Mouse (Mus musculus): ENCODE data around the gene Rnf222. TPM values are rescaled to one million over a fixed set of nuclear protein-coding genes. Genes with fewer than 3 reads are reported as not detected.
"Not testable (repeated sequence)": the region's sequence is repeated elsewhere in the genome, so short reads cannot be mapped to it uniquely, and the experiment has no call there.

The Rnf222 gene
- polyA plus RNA-seq, 1 experiment from 2014 or later, result 0.04 TPM

- no peak for ATAC-seq (ENCODE audit: low FRiP score)
- H3K4me2 ChIP-seq, result no peak overlapping the region
- H3K9me3 ChIP-seq (ENCODE audit: control insufficient read depth, low read length), result no peaks in the 10 kb centered on the region
- H3K27ac ChIP-seq (ENCODE audit: low read depth, low read length), result no peak overlapping the region
- WGBS, result 89% methylated on average over 4 of the region's 4 CpGs
- no peak overlapping the region for H3K9ac ChIP-seq (ENCODE audit: low read length)
- H3K27me3 ChIP-seq (ENCODE audit: control insufficient read depth, insufficient read depth, low read length), result no peaks in the 10 kb centered on the region
- no peak overlapping the region for H3K4me3 ChIP-seq (ENCODE audit: low read depth, low read length)
- no peaks in the 10 kb centered on the region for H3K36me3 ChIP-seq (ENCODE audit: control insufficient read depth, insufficient read depth, low read length)
- DNase-seq (ENCODE audit: low spot score, missing footprints), result peak; percentile 12
- H3K4me1 ChIP-seq (ENCODE audit: control insufficient read depth, insufficient read depth, low read length), result no peaks in the 10 kb centered on the region
Measured at GRCm38 (mm10) chr11:68914566-68914965, 26.2 kb downstream of the Rnf222 start.

DNA sequence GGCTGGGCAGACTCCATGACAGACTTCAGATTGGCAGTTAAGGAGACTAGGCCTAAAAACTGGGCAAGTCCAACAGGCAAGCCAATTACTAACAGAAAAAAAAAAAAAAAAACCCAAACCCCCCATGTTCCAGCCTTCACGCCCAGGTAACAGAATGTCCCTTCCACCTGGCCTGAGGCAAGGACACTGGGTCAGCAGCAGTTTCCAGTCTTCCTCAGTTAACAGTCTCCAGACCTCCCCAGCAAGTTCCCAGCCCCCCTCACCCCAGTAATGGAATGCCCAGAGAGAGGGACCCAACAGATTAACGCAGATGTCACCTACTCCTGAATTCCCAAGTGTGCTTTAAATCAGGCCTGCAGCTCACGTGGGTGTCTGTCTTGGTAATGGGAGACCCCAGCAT lies 34.8 kb downstream of the Rnf222 start:
- Histone ChIP-seq H3K9me3 (ENCODE audit: control insufficient read depth, low read length) (no peaks in the 10 kb centered on the region), H3K9ac (ENCODE audit: low read length) (no peak overlapping the region), H3K4me3 (ENCODE audit: low read depth, low read length) (no peak overlapping the region), H3K4me1 (ENCODE audit: control insufficient read depth, insufficient read depth, low read length) (no peaks in the 10 kb centered on the region), H3K4me2 (no peak overlapping the region), H3K27ac (ENCODE audit: low read depth, low read length) (no peak overlapping the region), H3K36me3 (ENCODE audit: control insufficient read depth, insufficient read depth, low read length) (no peaks in the 10 kb centered on the region), H3K27me3 (ENCODE audit: control insufficient read depth, insufficient read depth, low read length) (no peaks in the 10 kb centered on the region)
- 69% methylated on average over 3 of the region's 3 CpGs for WGBS
- ATAC-seq (ENCODE audit: low FRiP score) (no peak), DNase-seq (ENCODE audit: low spot score, missing footprints) (peak; percentile 78)

DNA sequence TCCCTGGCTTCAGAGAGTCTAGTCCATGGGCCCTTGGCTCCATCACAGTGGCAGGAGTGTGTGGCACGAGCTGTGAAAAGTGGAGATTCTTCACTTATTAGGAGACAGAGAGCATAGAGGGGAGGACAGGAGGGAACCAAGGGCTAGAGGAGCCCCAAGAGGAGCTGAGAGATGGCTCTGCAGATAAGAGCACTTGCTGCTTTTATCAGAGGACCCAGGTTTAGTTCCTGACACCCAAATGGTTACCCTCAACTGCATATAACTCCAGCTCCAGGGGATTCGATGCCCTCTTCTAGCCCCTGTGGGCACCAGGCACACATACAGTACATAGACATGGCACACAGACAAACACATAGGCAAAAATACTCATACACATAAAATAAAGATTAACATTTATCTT lies 36.4 kb downstream of the Rnf222 start:
- Histone ChIP-seq H3K4me2 (no peak overlapping the region), H3K36me3 (ENCODE audit: control insufficient read depth, insufficient read depth, low read length) (no peaks in the 10 kb centered on the region), H3K4me3 (ENCODE audit: low read depth, low read length) (no peak overlapping the region), H3K27me3 (ENCODE audit: control insufficient read depth, insufficient read depth, low read length) (no peaks in the 10 kb centered on the region), H3K9ac (ENCODE audit: low read length) (no peak overlapping the region), H3K4me1 (ENCODE audit: control insufficient read depth, insufficient read depth, low read length) (no peaks in the 10 kb centered on the region), H3K27ac (ENCODE audit: low read depth, low read length) (no peak overlapping the region), H3K9me3 (ENCODE audit: control insufficient read depth, low read length) (no peaks in the 10 kb centered on the region)
- DNase-seq (ENCODE audit: low spot score, missing footprints) (peak; percentile 28), ATAC-seq (ENCODE audit: low FRiP score) (no peak)
- WGBS, result 82% methylated on average over 2 of the region's 2 CpGs

DNA sequence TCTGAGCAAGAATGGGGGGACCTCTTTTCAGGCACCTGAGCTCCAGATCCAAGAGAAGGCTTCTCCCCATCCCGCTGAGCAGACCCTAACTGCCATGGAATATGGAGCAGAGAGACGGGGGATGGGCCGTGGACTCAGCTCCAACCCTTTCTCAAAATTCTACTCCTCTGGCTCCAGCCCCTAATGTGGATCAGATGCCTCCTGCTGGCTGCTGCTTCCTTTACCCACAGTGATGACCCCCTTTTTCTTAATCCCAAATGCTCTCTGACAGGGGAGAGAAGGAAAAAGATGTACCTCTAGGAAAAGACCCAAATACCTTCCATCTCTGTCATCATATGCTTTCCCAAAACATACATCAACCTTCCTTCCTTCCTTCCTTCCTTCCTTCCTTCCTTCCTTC lies 38.6 kb downstream of the Rnf222 start, which contains the start of gene Odf4:
Gene Odf4 (minus strand): TSS at position 101 of the 400 bp plus-strand sequence.
- 63% methylated on average over 3 of the region's 3 CpGs for WGBS
- Histone ChIP-seq H3K27ac (ENCODE audit: low read depth, low read length) (no peak within 1 kb of the TSS), H3K9me3 (ENCODE audit: control insufficient read depth, low read length) (no peaks in the 10 kb centered on the region), H3K4me3 (ENCODE audit: low read depth, low read length) (no peak within 1 kb of the TSS), H3K27me3 (ENCODE audit: control insufficient read depth, insufficient read depth, low read length) (no peaks in the 10 kb centered on the region), H3K36me3 (ENCODE audit: control insufficient read depth, insufficient read depth, low read length) (no peaks in the 10 kb centered on the region), H3K4me1 (ENCODE audit: control insufficient read depth, insufficient read depth, low read length) (no peaks in the 10 kb centered on the region), H3K4me2 (no peak within 1 kb of the TSS), H3K9ac (ENCODE audit: low read length) (no peak within 1 kb of the TSS)
- no peak for ATAC-seq (ENCODE audit: low FRiP score)
- peak; percentile 12 for DNase-seq (ENCODE audit: low spot score, missing footprints)

GRCm38 (mm10) chr11:68929947-68930346 lies 41.6 kb downstream of the Rnf222 start:
- Histone ChIP-seq H3K4me2 (no peak overlapping the region), H3K4me1 (ENCODE audit: control insufficient read depth, insufficient read depth, low read length) (no peaks in the 10 kb centered on the region), H3K9ac (ENCODE audit: low read length) (no peak overlapping the region), H3K9me3 (ENCODE audit: control insufficient read depth, low read length) (no peaks in the 10 kb centered on the region), H3K27ac (ENCODE audit: low read depth, low read length) (no peak overlapping the region), H3K4me3 (ENCODE audit: low read depth, low read length) (no peak overlapping the region), H3K27me3 (ENCODE audit: control insufficient read depth, insufficient read depth, low read length) (no peaks in the 10 kb centered on the region), H3K36me3 (ENCODE audit: control insufficient read depth, insufficient read depth, low read length) (no peaks in the 10 kb centered on the region)
- ATAC-seq (ENCODE audit: low FRiP score), result no peak
- WGBS, result 85% methylated on average over 6 of the region's 6 CpGs
- peak; percentile 35 for DNase-seq (ENCODE audit: low spot score, missing footprints)

DNA sequence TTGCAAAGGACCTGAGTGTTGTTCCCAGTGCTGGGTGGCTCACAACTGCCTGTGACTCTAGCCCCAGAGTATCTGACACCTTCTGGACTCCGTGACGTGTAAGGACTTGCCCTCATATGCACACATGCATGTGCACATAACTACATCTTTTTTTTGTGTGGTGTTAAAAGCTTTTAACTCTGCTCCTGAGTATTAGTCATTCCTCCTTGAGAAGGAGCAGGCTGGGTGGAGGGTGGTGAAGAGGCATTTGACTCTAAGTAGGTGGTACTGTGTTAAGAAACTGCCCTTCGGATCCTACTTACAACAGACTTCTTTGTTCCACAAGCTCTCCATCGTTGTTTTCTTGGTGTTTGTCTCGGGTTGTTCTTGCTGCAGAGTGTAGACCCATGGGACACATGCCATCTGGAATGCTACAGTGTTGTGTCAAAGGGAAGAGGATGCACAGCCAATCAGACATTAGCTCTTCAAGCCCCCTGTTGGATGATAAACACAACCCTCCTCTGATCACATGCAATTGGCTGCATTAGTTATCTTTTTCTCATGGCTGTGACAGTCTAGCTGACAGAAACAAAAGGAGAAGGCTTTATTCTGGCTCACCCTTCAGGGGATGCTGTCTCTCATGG lies 45.6 kb downstream of the Rnf222 start:
- Histone ChIP-seq H3K36me3 (ENCODE audit: control insufficient read depth, insufficient read depth, low read length) (no peaks in the 10 kb centered on the region), H3K9ac (ENCODE audit: low read length) (no peak overlapping the region), H3K9me3 (ENCODE audit: control insufficient read depth, low read length) (no peaks in the 10 kb centered on the region), H3K27ac (ENCODE audit: low read depth, low read length) (no peak overlapping the region), H3K4me2 (no peak overlapping the region), H3K4me3 (ENCODE audit: low read depth, low read length) (no peak overlapping the region), H3K27me3 (ENCODE audit: control insufficient read depth, insufficient read depth, low read length) (no peaks in the 10 kb centered on the region), H3K4me1 (ENCODE audit: control insufficient read depth, insufficient read depth, low read length) (no peaks in the 10 kb centered on the region)
- whole genome bisulfite sequencing, result 76% methylated on average over 5 of the region's 5 CpGs
- no peak for ATAC-seq (ENCODE audit: low FRiP score)
- DNase-seq (ENCODE audit: low spot score, missing footprints), result peak; percentile 37

- not testable (repeated sequence) for H3K27me3 ChIP-seq (ENCODE audit: control insufficient read depth, insufficient read depth, low read length); ATAC-seq (ENCODE audit: low FRiP score)
- WGBS, result 86% methylated on average over 4 of the region's 4 CpGs
Measured at GRCm38 (mm10) chr11:68936951-68937350, 48.6 kb downstream of the Rnf222 start.

DNA sequence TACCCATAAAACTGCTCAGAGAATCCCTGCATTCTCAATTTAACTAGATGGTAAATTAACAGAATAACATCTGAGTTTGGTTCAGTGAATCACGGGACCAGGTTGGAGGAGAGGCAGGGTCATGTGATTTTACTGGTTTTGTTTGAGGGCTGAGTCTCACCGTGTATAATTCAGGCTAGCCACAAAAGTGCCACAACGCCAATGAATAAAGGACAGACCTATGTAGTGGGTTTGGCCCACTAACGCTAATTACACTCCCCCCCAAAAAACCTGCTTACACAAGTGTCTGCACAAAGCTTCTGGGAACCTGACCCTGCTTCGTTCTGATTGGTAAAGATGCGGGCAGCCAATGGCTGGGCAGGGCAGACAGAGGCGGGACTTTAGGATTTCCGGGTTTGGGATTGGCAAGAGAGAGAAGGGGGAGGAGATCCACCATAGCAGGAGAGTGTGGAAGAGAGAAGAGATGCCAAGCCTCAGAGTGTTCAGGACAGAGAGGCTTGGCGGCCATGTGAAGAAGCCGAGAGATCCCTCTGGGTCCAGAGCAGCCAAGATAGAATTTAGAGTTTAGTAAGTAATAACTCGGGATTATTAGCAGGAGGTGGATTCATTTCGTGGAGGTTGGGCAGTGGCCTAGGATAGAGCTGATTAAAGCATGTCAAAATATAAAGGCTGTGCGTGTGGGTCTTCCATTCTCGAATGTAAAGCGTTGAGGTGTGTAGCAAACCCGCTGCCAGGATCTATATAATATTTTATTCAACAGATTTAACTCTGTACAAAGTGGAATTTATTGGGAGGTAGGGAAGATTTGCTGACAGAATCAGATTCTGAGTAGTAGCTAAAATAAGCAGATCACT lies 51.3 kb downstream of the Rnf222 start:
- Histone ChIP-seq H3K9ac (ENCODE audit: low read length) (peak overlapping the region; percentile 75), H3K4me1 (ENCODE audit: control insufficient read depth, insufficient read depth, low read length) (peaks cover 5% of the 10 kb centered on the region), H3K27me3 (ENCODE audit: control insufficient read depth, insufficient read depth, low read length) (no peaks in the 10 kb centered on the region), H3K27ac (ENCODE audit: low read depth, low read length) (no peak overlapping the region), H3K4me2 (peak overlapping the region; percentile 42), H3K4me3 (ENCODE audit: low read depth, low read length) (peak overlapping the region; percentile 38), H3K36me3 (ENCODE audit: control insufficient read depth, insufficient read depth, low read length) (no peaks in the 10 kb centered on the region), H3K9me3 (ENCODE audit: control insufficient read depth, low read length) (no peaks in the 10 kb centered on the region)
- peak; percentile 100 for ATAC-seq (ENCODE audit: low FRiP score)
- peak; percentile 97 for DNase-seq (ENCODE audit: low spot score, missing footprints)
- WGBS, result 5% methylated on average over 16 of the region's 16 CpGs

More at GRCm38 (mm10) chr11:68936951-68937350, 48.6 kb downstream of the Rnf222 start:
- H3K36me3 ChIP-seq (ENCODE audit: control insufficient read depth, insufficient read depth, low read length); H3K4me2 ChIP-seq; H3K27ac ChIP-seq (ENCODE audit: low read depth, low read length); H3K4me3 ChIP-seq (ENCODE audit: low read depth, low read length); H3K9me3 ChIP-seq (ENCODE audit: control insufficient read depth, low read length); H3K4me1 ChIP-seq (ENCODE audit: control insufficient read depth, insufficient read depth, low read length); H3K9ac ChIP-seq (ENCODE audit: low read length); DNase-seq (ENCODE audit: low spot score, missing footprints): not testable (repeated sequence)

GRCm38 (mm10) chr11:68940516-68940915 lies 52.2 kb downstream of the Rnf222 start:
- Histone ChIP-seq H3K4me3 (ENCODE audit: low read depth, low read length) (peak overlapping the region; percentile 38), H3K36me3 (ENCODE audit: control insufficient read depth, insufficient read depth, low read length) (no peaks in the 10 kb centered on the region), H3K4me1 (ENCODE audit: control insufficient read depth, insufficient read depth, low read length) (peaks cover 5% of the 10 kb centered on the region), H3K9ac (ENCODE audit: low read length) (peak overlapping the region; percentile 75), H3K27ac (ENCODE audit: low read depth, low read length) (no peak overlapping the region), H3K4me2 (peak overlapping the region; percentile 42), H3K27me3 (ENCODE audit: control insufficient read depth, insufficient read depth, low read length) (no peaks in the 10 kb centered on the region), H3K9me3 (ENCODE audit: control insufficient read depth, low read length) (no peaks in the 10 kb centered on the region)
- ATAC-seq (ENCODE audit: low FRiP score) (no peak), DNase-seq (ENCODE audit: low spot score, missing footprints) (no peak)
- 61% methylated on average over 4 of the region's 4 CpGs for WGBS

All from midbrain, embryonic 11.5 days (tissue).